Mouse (Mus musculus) embryo, embryonic 10.5 days (tissue): ENCODE results near the gene Btla.

Experiments used
- DNase-seq: peaks from one replicate; pipeline ENCODE4 v3.0.0-alpha.2; 2015; ENCODE audit warnings: low spot score

Gene Btla

GRCm38 (mm10) chr16:45259663-45260062 is 35.5 kb downstream of the Btla start:
- DNase-seq: peak; percentile 7

- no peak for DNase-seq
These were observed 37.2 kb downstream of the Btla start for GRCm38 (mm10) chr16:45261321-45261720.

- no peak for DNase-seq
These were observed 37.9 kb downstream of the Btla start for GRCm38 (mm10) chr16:45262051-45262450.

GRCm38 (mm10) chr16:45269886-45270285 is 45.8 kb downstream of the Btla start:
- DNase-seq: no peak

- DNase-seq: peak; percentile 14
These were observed 59.0 kb downstream of the Btla start for GRCm38 (mm10) chr16:45283093-45283492.

GRCm38 (mm10) chr16:45297806-45298205 is 73.7 kb downstream of the Btla start:
- no peak for DNase-seq
